Mouse (Mus musculus): ENCODE results near the gene Ehd1.

- TF ChIP-seq POLR2A (IDR thresholded peaks at IDR 0.05; ENCODE audit: low read depth, low read length) (no peak), CTCF (IDR thresholded peaks at IDR 0.05; ENCODE audit: extremely low read depth, insufficient read depth, insufficient read length, insufficient replicate concordance) (no peak)
These were observed 39.0 kb downstream of the Ehd1 start for GRCm38 (mm10) chr19:6315573-6315972.

All from spleen, adult 2 months (tissue).